Mouse (Mus musculus): ENCODE data around the gene Kxd1. TPM values are rescaled to one million over a fixed set of nuclear protein-coding genes. Genes with fewer than 3 reads are reported as not detected.

Kxd1 gene
- 100 to 1,000 TPM; 108 to 123 TPM for polyA plus RNA-seq (2017; shearing (Covaris generic))

DNA sequence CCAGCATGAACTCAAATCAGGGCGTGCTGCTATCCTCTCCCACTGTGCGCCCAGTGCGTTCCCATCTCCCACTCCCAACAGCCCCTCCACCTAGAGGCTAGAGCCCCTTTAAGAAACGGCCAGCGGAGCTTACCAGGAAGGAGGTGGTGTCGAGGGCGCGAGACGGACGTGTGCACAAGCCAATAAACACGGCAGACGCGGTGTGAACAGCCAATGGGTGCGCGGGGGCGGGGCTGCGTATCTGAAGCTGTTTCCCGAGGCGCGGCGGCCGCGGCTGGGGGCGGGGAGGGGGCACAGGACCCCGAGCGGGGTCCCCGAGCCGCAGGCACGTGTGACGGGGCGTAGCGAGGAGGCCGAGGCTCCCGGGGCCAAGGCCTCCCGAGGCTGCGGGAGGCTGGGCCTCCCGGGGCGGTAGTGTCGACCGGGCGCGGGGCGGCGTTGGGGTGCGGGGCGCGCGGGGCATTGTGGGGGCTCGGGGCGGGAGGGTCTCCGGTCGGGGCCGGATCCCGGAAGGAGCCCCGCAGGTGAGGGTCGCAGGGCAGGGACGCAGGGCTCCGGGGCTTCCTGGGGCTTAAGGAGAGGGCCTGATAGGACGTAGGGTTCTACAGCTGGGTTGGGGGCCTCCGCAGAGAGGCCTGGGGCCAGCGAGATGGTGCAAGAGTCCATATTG is at the start of gene Kxd1, which contains the start of gene Fkbp8:
TSS of gene Kxd1 (minus strand) at position 445 of the 670 bp plus-strand sequence.
TSS of gene Fkbp8 (plus strand) at position 213 of the 670 bp plus-strand sequence.

DNA sequence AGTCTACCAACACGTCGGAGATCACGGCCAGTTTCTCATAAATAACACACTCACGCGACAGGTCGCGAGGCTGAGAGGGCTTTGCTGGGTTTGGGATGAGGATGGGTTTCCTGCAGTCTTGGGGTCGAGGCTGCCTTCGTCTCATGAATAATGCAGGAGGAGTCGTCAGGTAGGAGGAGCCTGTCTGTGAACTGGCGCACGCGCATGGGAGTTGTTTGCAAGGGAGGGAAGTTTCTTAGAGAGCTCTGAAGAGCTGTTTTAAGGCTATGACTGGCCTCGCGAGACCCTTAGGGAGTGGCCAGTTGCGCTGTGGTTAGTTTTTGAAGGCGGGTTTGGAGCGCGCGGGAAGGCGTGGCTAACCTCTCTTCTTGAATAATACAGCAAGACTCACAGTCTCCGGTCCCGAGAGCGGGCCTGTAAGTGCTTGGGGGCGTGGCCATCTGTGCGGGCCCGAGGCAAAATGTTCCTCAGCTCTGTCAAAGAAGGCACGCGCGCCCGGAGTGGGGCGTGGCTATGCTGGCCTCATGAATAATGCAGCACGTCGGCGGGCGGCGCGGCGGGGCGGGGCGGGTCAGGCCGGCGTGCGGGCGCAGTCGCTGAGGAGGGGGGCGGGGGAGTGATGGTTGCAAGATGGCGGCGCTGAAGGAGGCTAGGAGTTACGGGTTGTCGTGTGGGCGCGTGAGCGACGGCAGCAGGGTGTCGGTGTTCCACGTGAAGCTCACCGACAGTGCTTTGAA is 11.5 kb upstream of the Kxd1 start, which contains the start of gene Ell:
TSS of gene Ell (plus strand) at position 381 of the 737 bp plus-strand sequence.

DNA sequence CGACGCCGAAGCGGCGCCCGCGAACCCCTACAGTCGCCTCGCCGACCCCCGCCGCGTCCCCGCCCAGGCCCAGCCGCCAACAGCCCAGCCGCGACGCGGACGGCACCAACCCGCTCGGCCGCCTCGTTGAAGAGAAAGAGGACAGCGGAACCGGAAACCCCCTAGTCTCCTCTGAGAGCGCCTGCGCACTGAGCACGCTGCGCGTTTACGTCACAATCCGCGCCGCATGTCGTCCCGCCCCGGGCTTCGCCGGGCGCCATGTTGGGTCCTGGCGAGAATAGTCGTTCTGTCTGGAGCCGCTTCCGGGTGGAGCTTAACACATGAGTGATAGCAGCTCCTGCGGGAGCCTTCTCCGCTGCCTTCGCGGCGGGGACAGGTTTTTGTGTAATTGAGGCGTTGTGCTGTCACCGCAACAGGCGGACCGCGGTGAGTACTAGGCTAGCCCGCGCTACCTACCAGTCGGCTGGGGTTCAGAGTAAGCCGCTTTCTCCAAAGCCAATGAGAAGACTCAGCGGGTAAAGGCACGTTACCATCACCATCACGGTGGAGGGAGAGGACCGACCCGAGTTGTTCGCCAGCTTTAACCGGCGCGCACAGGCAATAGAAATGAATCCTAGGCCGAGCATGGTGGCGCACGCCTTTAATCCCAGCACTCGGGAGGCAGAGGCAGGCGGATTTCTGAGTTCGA is 17.4 kb downstream of the Kxd1 start, which contains the start of gene Uba52:
TSS of gene Uba52 (minus strand) at position 574 of the 688 bp plus-strand sequence.

GRCm38 (mm10) chr8:70506328-70507026 is 21.3 kb downstream of the Kxd1 start, which contains the start of gene Rex1bd:
Gene Rex1bd (minus strand): TSS chr8:70506752.

DNA sequence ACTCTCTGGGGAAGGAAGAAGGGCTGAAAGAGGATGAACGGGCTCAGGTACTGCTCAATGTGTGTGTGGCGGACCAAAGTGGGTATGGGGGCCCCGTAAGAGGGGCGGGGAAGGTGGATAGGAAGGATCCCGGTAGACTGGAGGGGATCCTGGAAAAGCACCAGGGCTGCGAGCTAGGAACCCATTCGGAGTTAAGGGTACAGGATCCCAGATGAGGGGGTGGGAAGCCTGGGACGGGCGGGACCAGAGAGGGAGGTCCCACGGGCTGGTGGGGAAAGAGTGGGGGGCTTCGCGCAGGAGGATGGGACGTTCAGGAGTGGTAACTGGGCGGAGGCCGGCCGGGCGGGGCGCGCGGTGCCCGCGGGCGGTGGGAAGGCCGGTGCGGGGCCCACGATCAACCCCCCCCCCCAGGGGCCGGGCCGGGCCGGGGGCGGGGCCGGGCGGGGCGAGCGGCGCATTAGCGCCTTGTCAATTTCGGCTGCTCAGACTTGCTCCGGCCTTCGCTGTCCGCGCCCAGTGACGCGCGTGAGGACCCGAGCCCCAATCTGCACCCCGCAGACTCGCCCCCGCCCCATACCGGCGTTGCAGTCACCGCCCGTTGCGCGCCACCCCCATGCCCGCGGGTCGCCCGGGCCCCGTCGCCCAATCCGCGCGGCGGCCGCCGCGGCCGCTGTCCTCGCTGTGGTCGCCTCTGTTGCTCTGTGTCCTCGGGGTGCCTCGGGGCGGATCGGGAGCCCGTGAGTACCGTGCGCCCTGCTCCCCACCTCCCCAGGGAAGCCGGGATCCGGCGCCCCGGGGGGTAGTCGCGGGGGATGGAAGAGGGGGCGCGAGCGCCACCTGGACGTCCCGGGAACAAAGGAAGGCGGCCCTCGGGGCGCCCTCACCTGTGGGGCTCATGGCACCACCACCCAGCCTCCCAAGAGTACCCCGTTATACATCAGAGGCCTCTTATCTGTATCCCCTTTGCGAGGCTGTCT is 34.8 kb downstream of the Kxd1 start, which contains the start of gene Crlf1:
TSS of gene Crlf1 (plus strand) at position 495 of the 977 bp plus-strand sequence.

DNA sequence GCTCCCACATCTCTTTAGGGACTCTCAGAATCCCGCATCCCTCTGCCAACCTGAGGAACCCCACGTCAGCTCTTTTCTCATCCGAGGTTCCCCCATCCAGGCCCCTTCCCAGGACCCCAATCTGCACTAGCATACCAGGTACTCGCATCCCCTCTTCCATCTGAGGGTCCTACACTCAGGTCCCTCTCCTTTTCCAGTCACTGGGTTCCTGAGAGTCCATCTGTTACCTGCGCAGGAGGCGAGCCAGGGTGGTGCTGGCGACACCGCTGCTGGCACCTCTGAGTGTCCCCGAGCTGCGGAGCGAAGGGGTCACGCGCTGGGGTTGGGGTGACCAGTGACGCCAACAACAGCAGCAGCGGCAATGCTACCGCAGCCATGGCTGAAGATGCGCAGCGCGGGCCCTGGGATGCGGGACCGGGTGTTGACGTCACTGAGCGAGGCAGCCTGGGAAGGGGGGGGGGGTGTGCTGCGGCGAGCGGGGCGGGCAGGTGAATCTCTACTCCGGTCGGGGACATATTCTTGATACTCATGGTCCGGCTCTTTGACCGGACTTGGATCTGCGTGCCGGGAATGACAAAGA is 40.7 kb downstream of the Kxd1 start, which contains the start of gene Tmem59l:
TSS of gene Tmem59l (minus strand) at position 418 of the 580 bp plus-strand sequence.

GRCm38 (mm10) chr8:70476333-70477268 is 51.2 kb downstream of the Kxd1 start, which contains the start of gene Klhl26:
Gene Klhl26 (minus strand): TSS chr8:70476968.

Other genes with a start within 250 kb of the Kxd1 start
- 1 to 10 TPM; 2.9 to 5.7 TPM for gene Homer3, start 245.1 kb downstream of the Kxd1 start, polyA plus RNA-seq (2017; shearing (Covaris generic))
- 10 to 100 TPM; 49.1 to 66.3 TPM for gene Ddx49, start 225.5 kb downstream of the Kxd1 start, polyA plus RNA-seq (2017; shearing (Covaris generic))
- gene Cope, start 225.4 kb downstream of the Kxd1 start, polyA plus RNA-seq (2017; shearing (Covaris generic)): 100 to 1,000 TPM; 346 to 377 TPM
- gene Cers1, start 212.2 kb downstream of the Kxd1 start, polyA plus RNA-seq (2017; shearing (Covaris generic)): not detected
- gene Gdf1, start 198.1 kb downstream of the Kxd1 start, polyA plus RNA-seq (2017; shearing (Covaris generic)): under 1 TPM; 0.36 to 0.39 TPM
- gene Upf1, start 174.7 kb downstream of the Kxd1 start, polyA plus RNA-seq (2017; shearing (Covaris generic)): 10 to 100 TPM; 55.4 to 75.0 TPM
- gene Comp, start 154.4 kb downstream of the Kxd1 start, polyA plus RNA-seq (2017; shearing (Covaris generic)): 1 to 10 TPM; 1.0 to 2.2 TPM
- gene Crtc1, start 88.4 kb downstream of the Kxd1 start, polyA plus RNA-seq (2017; shearing (Covaris generic)): 10 to 100 TPM in 1 of 2 experiments, 1 to 10 TPM in 1; 9.8 to 11.8 TPM
- gene Klhl26, start 51.0 kb downstream of the Kxd1 start, polyA plus RNA-seq (2017; shearing (Covaris generic)): 10 to 100 TPM; 10.3 to 17.8 TPM
- not detected for gene Tmem59l, start 40.6 kb downstream of the Kxd1 start, polyA plus RNA-seq (2017; shearing (Covaris generic))
- not detected for gene Crlf1, start 34.8 kb downstream of the Kxd1 start, polyA plus RNA-seq (2017; shearing (Covaris generic))
- gene Rex1bd, start 21.2 kb downstream of the Kxd1 start, polyA plus RNA-seq (2017; shearing (Covaris generic)): 100 to 1,000 TPM; 103 to 125 TPM
- gene Uba52, start 17.2 kb downstream of the Kxd1 start, polyA plus RNA-seq (2017; shearing (Covaris generic)): 1,000 to 10,000 TPM in 1 of 2 experiments, 100 to 1,000 TPM in 1; 932 to 1,504 TPM
- 100 to 1,000 TPM; 372 to 404 TPM for gene Fkbp8, start 232 bp downstream of the Kxd1 start, polyA plus RNA-seq (2017; shearing (Covaris generic))
- 10 to 100 TPM; 25.7 to 27.7 TPM for gene Ell, start 11.5 kb upstream of the Kxd1 start, polyA plus RNA-seq (2017; shearing (Covaris generic))
- gene Isyna1, start 66.4 kb upstream of the Kxd1 start, polyA plus RNA-seq (2017; shearing (Covaris generic)): 10 to 100 TPM; 31.5 to 78.3 TPM
- gene Ssbp4, start 80.9 kb upstream of the Kxd1 start, polyA plus RNA-seq (2017; shearing (Covaris generic)): 100 to 1,000 TPM; 121 to 146 TPM
- under 1 TPM; 0.38 to 0.74 TPM for gene Lrrc25, start 88.2 kb upstream of the Kxd1 start, polyA plus RNA-seq (2017; shearing (Covaris generic))
- not detected for gene Gdf15, start 104.5 kb upstream of the Kxd1 start, polyA plus RNA-seq (2017; shearing (Covaris generic))
- gene Pgpep1, start 132.4 kb upstream of the Kxd1 start, polyA plus RNA-seq (2017; shearing (Covaris generic)): 1 to 10 TPM; 4.7 to 9.1 TPM
- 100 to 1,000 TPM; 348 to 441 TPM for gene Lsm4, start 145.3 kb upstream of the Kxd1 start, polyA plus RNA-seq (2017; shearing (Covaris generic))
- gene Jund, start 171.0 kb upstream of the Kxd1 start, polyA plus RNA-seq (2017; shearing (Covaris generic)): 100 to 1,000 TPM; 757 to 879 TPM
- gene Iqcn, start 175.5 kb upstream of the Kxd1 start, polyA plus RNA-seq (2017; shearing (Covaris generic)): not detected
- gene Gm3336, start 190.6 kb upstream of the Kxd1 start, polyA plus RNA-seq (2017; shearing (Covaris generic)): not detected
- 1 to 10 TPM; 1.0 to 1.3 TPM for gene Pde4c, start 195.8 kb upstream of the Kxd1 start, polyA plus RNA-seq (2017; shearing (Covaris generic))
- 10 to 100 TPM in 1 of 2 experiments, 1 to 10 TPM in 1; 9.7 to 16.6 TPM for gene Rab3a, start 226.7 kb upstream of the Kxd1 start, polyA plus RNA-seq (2017; shearing (Covaris generic))
- 10 to 100 TPM; 59.1 to 73.1 TPM for gene Mpv17l2, start 233.0 kb upstream of the Kxd1 start, polyA plus RNA-seq (2017; shearing (Covaris generic))
- gene Pik3r2, start 248.8 kb upstream of the Kxd1 start, polyA plus RNA-seq (2017; shearing (Covaris generic)): 10 to 100 TPM; 13.9 to 22.7 TPM